Mouse (Mus musculus) spleen, adult 12 weeks (tissue): Measurements from ENCODE around the gene Tstd3.
A peak's percentile ranks its signal among the peaks of the same experiment; 100 is the strongest.
"Not testable (repeated sequence)": the region's sequence is repeated elsewhere in the genome, so short reads cannot be mapped to it uniquely, and the experiment has no call there.

Experiments used
- DNase-seq: peaks from one replicate; pipeline ENCODE4 v3.0.0; 2022; ENCODE audit warnings: low spot score

The Tstd3 gene

GRCm38 (mm10) chr4:21745723-21746122, 21.3 kb downstream of the Tstd3 start:
- DNase-seq, result no peak

DNA sequence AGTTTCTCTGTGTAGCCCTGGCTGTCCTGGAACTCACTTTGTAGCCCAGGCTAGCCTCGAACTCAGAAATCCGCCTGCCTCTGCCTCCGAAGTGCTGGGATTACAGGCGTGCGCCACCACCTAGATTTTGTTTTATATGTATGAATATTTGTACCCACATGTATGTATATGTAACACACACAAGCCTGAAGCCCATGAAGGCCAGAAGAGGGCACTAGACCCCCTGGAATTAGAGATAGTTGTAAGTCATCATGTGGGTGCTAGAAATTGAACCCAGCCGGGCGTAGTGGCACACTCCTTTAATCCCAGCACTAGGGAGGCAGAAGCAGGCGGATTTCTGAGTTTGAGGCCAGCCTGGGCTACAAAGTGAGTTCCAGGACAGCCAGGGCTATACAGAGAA, 22.9 kb downstream of the Tstd3 start:
- DNase-seq, result not testable (repeated sequence)

GRCm38 (mm10) chr4:21739169-21739568, 27.8 kb downstream of the Tstd3 start:
- no peak for DNase-seq

DNA sequence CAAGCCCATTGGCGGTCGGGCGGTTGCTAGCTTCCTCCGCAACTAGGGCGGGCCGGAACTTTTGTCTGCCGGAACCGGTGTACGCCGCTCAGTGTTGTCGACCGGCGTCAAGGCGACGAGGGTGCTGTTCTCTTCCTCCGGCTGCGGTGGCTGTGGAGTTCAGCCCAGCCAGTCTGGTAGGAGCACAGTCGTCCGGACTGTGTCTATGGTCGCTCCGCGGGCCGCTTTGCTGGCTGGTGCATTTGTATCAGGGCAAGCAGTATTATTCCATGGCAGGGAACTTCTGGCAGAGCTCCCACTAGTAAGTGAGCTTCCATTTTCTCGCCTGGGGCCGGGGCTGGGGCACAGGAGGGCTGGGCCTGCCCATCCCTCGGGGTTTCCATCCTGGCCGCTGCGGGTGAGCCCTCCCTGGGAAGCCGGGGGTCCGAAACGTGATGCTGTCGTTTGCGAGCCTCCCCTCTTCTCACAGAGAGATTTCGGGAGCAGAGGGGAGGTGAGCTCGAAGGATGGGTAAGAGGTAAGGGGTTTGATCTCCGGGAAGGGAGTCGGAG, 39.3 kb downstream of the Tstd3 start, which contains the start of gene Ccnc:
Gene Ccnc (plus strand): TSS at position 87 of the 551 bp plus-strand sequence.
- DNase-seq, result peak; percentile 86

DNA sequence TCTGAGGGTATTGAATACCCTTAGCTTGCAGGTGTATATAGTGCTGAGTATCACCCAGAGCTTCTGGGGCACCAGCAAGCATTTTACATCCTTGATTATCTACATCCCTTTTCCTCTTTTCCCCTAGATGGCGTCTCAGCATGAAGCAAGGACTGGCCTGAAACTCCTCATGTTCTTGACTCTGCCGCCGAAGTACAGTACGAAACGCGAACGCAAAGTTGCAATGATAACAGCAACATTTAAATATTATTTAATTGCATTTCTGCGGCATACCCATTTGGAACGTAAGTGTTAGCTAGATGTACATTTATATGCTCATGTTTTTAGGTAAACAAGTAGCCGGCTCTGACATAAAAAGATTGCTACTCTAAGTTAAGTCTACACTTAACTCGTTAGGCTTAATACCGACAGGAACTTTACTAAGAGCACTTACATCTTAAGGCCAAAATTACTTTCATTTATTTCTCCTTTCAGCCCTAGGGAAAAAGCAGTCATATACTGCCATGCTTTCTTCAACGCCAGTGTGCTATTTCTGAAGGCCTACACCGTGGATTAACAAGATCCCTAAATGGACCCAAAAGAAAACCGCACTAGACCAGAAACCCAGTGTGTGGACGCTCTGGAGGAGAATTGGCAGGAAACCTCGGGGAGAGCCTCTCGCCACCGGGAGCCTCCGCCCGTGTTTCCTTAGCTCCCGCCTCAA, 39.9 kb downstream of the Tstd3 start:
- DNase-seq, result peak; percentile 14

- no peak for DNase-seq
Measured at GRCm38 (mm10) chr4:21722752-21723334, 44.2 kb downstream of the Tstd3 start.

GRCm38 (mm10) chr4:21712147-21712546, 54.9 kb downstream of the Tstd3 start:
- DNase-seq, result peak; percentile 13
